Mouse (Mus musculus) ES-E14 (cell line): ENCODE data around the gene Stac.

Source experiments
- HCFC1 ChIP-seq: IDR thresholded peaks from 2 replicates; pipeline ENCODE4 v1.6.1; 2012; ENCODE audit warnings: low read length, inconsistent platforms, borderline replicate concordance; ENCODE audit not compliant: insufficient read depth
- MAFK ChIP-seq: IDR thresholded peaks from 2 replicates; pipeline ENCODE4 v1.6.1; 2014; ENCODE audit warnings: mild to moderate bottlenecking, low read depth, low read length, inconsistent platforms; ENCODE audit not compliant: insufficient read depth

DNA sequence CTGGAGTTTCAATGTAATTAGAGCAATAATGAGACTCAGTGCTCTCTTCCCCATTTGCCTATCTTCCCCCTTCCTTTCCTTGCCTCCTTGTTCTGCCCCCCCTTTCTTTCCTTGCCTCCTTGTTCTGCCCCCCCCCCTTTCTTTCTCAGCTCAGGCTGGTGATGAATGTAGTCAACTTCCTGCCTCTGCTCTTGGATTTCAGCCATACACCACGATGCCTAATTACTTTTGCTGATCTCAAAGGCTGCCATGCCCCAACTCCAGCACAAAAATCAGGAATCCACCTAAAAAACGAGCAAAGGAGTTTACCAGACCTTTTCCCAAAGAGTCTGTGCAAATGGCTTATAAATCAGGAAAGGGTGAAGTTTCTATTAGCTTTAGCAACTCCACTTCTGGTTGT, 10.6 kb downstream of the Stac start:
- TF ChIP-seq MAFK = no peak
- no peak for TF ChIP-seq HCFC1
